Mouse (Mus musculus) stomach, embryonic 15.5 days (tissue): Measurements from ENCODE around the gene Phyhipl. TPM values are rescaled to one million over a fixed set of nuclear protein-coding genes. Genes with fewer than 3 reads are reported as not detected.

Experiments
- ATAC-seq: fragments of 200-750 bp; cut with Nextera tagmentation; 2 replicates; pipeline ENCODE4 v1.8.0; 2017; ENCODE audit warnings: low read depth, moderate number of reproducible peaks, moderate TSS enrichment; ENCODE audit not compliant: insufficient read depth, low FRiP score
- H3K27ac ChIP-seq: fragments of 300-500 bp; sonication (generic); 2 replicates; pipeline ENCODE4 v1.5.1; 2015; ENCODE audit warnings: mild to moderate bottlenecking, inconsistent platforms
- H3K27me3 ChIP-seq: fragments of 300-500 bp; sonication (generic); replicated peaks from 2 replicates; pipeline ENCODE4 v1.6.1; 2015; ENCODE audit warnings: inconsistent platforms
- H3K36me3 ChIP-seq: fragments of 300-500 bp; sonication (generic); 2 replicates; pipeline ENCODE4 v1.6.1; 2015; ENCODE audit warnings: inconsistent platforms
- H3K4me1 ChIP-seq: fragments of 300-500 bp; sonication (generic); 2 replicates; pipeline ENCODE4 v1.6.1; 2015; ENCODE audit warnings: inconsistent platforms
- H3K4me2 ChIP-seq: fragments of 300-500 bp; sonication (generic); 2 replicates; pipeline ENCODE4 v1.6.1; 2015; ENCODE audit warnings: mild to moderate bottlenecking, inconsistent platforms
- H3K4me3 ChIP-seq: fragments of 300-500 bp; sonication (generic); replicated peaks from 2 replicates; pipeline ENCODE4 v1.5.1; 2015; ENCODE audit warnings: inconsistent platforms
- H3K9ac ChIP-seq: fragments of 300-500 bp; sonication (generic); 2 replicates; pipeline ENCODE4 v1.6.1; 2015; ENCODE audit warnings: inconsistent platforms
- H3K9me3 ChIP-seq: fragments of 300-500 bp; sonication (generic); 2 replicates; pipeline ENCODE4 v1.6.1; 2016; ENCODE audit warnings: inconsistent platforms
- WGBS: fragments of 180-500 bp; shearing (Covaris S2); methylation state at CpG from one replicate; pipeline ENCODE4 v1.1.7; 2015; 5-methylcytosine and 5-hydroxymethylcytosine counted together
- polyA plus RNA-seq: library from polyadenylated mRNA; unstranded; fragments of >200 nt; fragmentation: Nextera tagmentation; extraction: Ambion mirVana; gene quantifications from 2 replicates; pipeline ENCODE4 v1.2.1, GENCODE M21; 2015

The Phyhipl gene
- polyA plus RNA-seq, 1 experiment from 2014 or later = 4.0 TPM

DNA sequence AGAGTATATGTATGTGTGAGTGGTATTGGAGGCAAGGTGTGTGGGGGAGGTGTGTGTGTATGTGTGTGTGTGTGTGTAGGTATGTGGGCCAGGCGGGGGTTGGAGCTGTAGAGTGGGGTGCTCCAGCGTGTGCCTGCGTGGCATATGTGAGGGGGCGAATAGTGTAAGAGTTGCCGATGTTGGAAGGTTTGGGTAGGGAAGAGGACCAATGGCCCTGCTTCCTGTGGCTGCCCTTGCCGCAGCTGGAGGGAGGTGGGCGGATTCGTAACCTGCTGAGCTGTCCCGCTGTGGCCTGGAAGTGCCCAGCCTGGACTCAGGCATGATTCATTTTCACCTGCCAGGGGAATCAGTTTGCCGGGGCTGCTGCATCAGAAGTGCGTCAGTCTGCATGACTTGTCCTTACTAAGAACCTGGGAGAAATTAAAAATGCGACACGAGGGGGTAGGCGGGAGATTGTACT, 136.1 kb downstream of the Phyhipl start:
- Histone ChIP-seq H3K9me3 (no peaks in the 10 kb centered on the region), H3K36me3 (no peaks in the 10 kb centered on the region), H3K4me2 (peak overlapping the region; percentile 92), H3K9ac (no peak overlapping the region), H3K4me1 (peaks cover 14% of the 10 kb centered on the region), H3K4me3 (peak overlapping the region; percentile 42), H3K27me3 (no peaks in the 10 kb centered on the region), H3K27ac (no peak overlapping the region; the same call in 1 of the 2 replicates)
- WGBS = 10% methylated on average over 14 of the region's 14 CpGs
- ATAC-seq = no peak

DNA sequence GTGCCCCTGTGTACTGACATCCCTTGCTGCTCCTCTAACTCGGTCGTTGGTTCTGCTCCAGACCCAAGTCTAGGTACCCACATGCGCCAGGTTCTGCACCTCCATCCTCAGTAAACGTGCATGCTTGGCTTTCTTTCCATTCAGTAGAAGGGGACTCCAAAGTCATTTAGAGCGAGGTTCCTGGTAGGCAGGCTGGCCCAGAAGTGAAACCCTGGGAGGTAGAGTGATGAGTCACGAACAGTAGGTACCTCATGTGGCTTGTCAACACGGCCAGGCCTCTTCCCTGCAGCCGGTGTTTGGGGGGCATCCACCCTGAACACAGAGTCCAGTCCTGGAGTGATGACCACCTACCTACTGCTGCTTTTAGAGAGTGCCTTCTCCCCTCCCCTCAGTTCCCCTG, 139.1 kb downstream of the Phyhipl start:
- Histone ChIP-seq H3K36me3 (no peaks in the 10 kb centered on the region), H3K4me3 (no peak overlapping the region), H3K4me2 (no peak overlapping the region), H3K9me3 (no peaks in the 10 kb centered on the region), H3K4me1 (peaks cover 14% of the 10 kb centered on the region), H3K27ac (no peak overlapping the region), H3K27me3 (no peaks in the 10 kb centered on the region), H3K9ac (no peak overlapping the region)
- no peak for ATAC-seq
- WGBS = 85% methylated on average over 8 of the region's 8 CpGs

DNA sequence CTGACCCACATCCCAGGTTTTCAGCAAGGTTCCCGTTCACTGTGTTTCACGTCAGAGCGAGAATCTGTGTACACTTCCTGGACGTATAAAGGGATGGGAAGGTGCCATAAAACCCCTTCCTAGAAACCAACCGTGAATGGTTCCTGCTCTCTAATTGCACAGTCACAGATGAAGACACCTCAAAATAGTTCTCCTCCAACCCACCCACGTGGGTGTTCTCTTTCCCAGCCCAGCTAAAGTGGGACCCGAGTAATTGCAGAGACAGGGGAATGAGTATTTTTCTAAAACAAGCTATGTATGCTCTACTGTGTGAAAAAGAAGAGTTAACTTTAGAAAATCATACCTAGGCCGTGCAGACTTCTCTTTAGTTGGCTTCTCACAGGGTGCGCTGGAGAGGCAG, 140.9 kb downstream of the Phyhipl start:
- Histone ChIP-seq H3K9me3 (no peaks in the 10 kb centered on the region), H3K36me3 (no peaks in the 10 kb centered on the region), H3K27me3 (no peaks in the 10 kb centered on the region), H3K9ac (no peak overlapping the region), H3K4me3 (no peak overlapping the region), H3K27ac (no peak overlapping the region), H3K4me1 (peaks cover 2% of the 10 kb centered on the region; the same call in 1 of the 2 replicates), H3K4me2 (no peak overlapping the region)
- no peak for ATAC-seq
- WGBS = 82% methylated on average over 9 of the region's 9 CpGs

DNA sequence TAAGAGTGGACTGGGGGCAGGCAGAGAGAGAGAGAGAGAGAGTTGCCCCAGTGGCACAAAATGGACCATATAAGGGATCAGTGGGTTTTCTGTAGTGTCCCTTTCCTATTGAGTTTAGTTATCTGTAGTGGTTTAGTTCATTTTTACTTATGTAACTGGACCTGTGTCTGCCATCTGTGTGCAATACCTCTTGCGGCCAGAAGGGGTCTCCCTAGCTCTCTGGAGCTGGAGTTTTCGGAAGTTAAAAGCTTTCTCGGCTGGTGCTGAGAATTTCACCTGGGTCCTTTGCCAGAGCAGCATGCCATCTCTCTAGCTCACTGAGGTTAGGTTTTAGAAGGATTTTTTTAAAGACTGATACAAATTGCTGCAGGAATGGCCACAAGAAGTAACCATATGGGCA, 147.9 kb downstream of the Phyhipl start:
- WGBS = 86% methylated on average over 3 of the region's 3 CpGs
- no peak overlapping the region for H3K9ac ChIP-seq
- H3K27me3 ChIP-seq = no peaks in the 10 kb centered on the region
- H3K9me3 ChIP-seq = no peaks in the 10 kb centered on the region
- H3K4me2 ChIP-seq = no peak overlapping the region
- H3K4me3 ChIP-seq = no peak overlapping the region
- no peaks in the 10 kb centered on the region for H3K36me3 ChIP-seq
- ATAC-seq = no peak
- H3K27ac ChIP-seq = no peak overlapping the region
- no peaks in the 10 kb centered on the region for H3K4me1 ChIP-seq

Other genes with a start within 250 kb of the Phyhipl start
- 8.2 and 9.6 TPM in 2 replicates for gene Fam13c, start 215.5 kb downstream of the Phyhipl start, polyA plus RNA-seq